Mouse (Mus musculus) olfactory bulb, adult 2 months (tissue): ENCODE data around the gene Gtf3a. TPM values are rescaled to one million over a fixed set of nuclear protein-coding genes. Genes with fewer than 3 reads are reported as not detected.
"Not testable (repeated sequence)": the region's sequence is repeated elsewhere in the genome, so short reads cannot be mapped to it uniquely, and the experiment has no call there.

Experiments
- H3K27ac ChIP-seq: fragments of 200-500 bp; 2 replicates; pipeline ENCODE4 v1.5.1; 2012; ENCODE audit warnings: low read depth, low read length; ENCODE audit not compliant: insufficient read depth
- H3K4me1 ChIP-seq: fragments of 200-500 bp; 2 replicates; pipeline ENCODE4 v1.6.1; 2012; ENCODE audit warnings: low read length; ENCODE audit not compliant: control insufficient read depth, insufficient read depth
- H3K4me3 ChIP-seq: fragments of 200-500 bp; 2 replicates; pipeline ENCODE4 v1.5.1; 2012; ENCODE audit warnings: mild to moderate bottlenecking, low read depth, low read length, moderate library complexity; ENCODE audit not compliant: insufficient read depth
- CTCF ChIP-seq: fragments of 200-500 bp; IDR thresholded peaks from 2 replicates; pipeline ENCODE4 v1.5.1; 2012; ENCODE audit warnings: low read depth, mild to moderate bottlenecking, low read length, moderate library complexity; ENCODE audit not compliant: insufficient read depth
- POLR2A ChIP-seq: fragments of 200-500 bp; IDR thresholded peaks from 2 replicates; pipeline ENCODE4 v1.6.1; 2012; ENCODE audit warnings: mild to moderate bottlenecking, low read depth, low read length, moderate library complexity; ENCODE audit not compliant: insufficient read depth
- WGBS: fragments of 180-500 bp; shearing (Covaris S2); methylation state at CpG from one replicate; pipeline ENCODE4 v1.1.7; 2018; 5-methylcytosine and 5-hydroxymethylcytosine counted together
- polyA plus RNA-seq: library from polyadenylated mRNA; stranded (reverse); fragments of >200 nt; gene quantifications from 2 replicates; pipeline ENCODE4 v1.2.4, GENCODE M21; 2012; ENCODE audit warnings: low replicate concordance; ENCODE audit not compliant: missing spikeins, insufficient read depth, insufficient read length

Gtf3a gene
- polyA plus RNA-seq, 1 experiment: not detected

GRCm38 (mm10) chr5:146914088-146914766, 34.2 kb upstream of the Gtf3a start:
- Histone ChIP-seq H3K4me1 (no peaks in the 10 kb centered on the region), H3K27ac (no peak overlapping the region), H3K4me3 (no peak overlapping the region)
- TF ChIP-seq POLR2A (no peak), CTCF (peak; percentile 48; the same call in 1 of the 2 replicates)
- 28% methylated on average over 9 of the region's 9 CpGs for WGBS

GRCm38 (mm10) chr5:146916273-146916672, 32.2 kb upstream of the Gtf3a start:
- no peak for TF ChIP-seq POLR2A
- TF ChIP-seq CTCF: no peak
- Histone ChIP-seq H3K27ac (no peak overlapping the region), H3K4me1 (no peaks in the 10 kb centered on the region; the same call in 1 of the 2 replicates), H3K4me3 (no peak overlapping the region)
- 78% methylated on average over 8 of the region's 8 CpGs for WGBS

GRCm38 (mm10) chr5:146916806-146917205, 31.7 kb upstream of the Gtf3a start:
- WGBS: 38% methylated on average over 6 of the region's 6 CpGs
- H3K4me1 ChIP-seq: no peaks in the 10 kb centered on the region; the same call in 1 of the 2 replicates
- no peak for TF ChIP-seq POLR2A
- TF ChIP-seq CTCF: no peak
- H3K4me3 ChIP-seq: no peak overlapping the region
- H3K27ac ChIP-seq: no peak overlapping the region

- WGBS: 79% methylated on average over 6 of the region's 6 CpGs
Measured at GRCm38 (mm10) chr5:146917357-146917756, 31.1 kb upstream of the Gtf3a start.

GRCm38 (mm10) chr5:146919874-146920273, 28.6 kb upstream of the Gtf3a start:
- Histone ChIP-seq H3K4me1 (no peaks in the 10 kb centered on the region; the same call in 1 of the 2 replicates), H3K4me3 (no peak overlapping the region), H3K27ac (no peak overlapping the region)
- TF ChIP-seq POLR2A (no peak), CTCF (no peak)
- WGBS: 57% methylated on average over 6 of the region's 6 CpGs

More at GRCm38 (mm10) chr5:146917357-146917756, 31.1 kb upstream of the Gtf3a start:
- H3K4me3 ChIP-seq, H3K27ac ChIP-seq, H3K4me1 ChIP-seq: not testable (repeated sequence)

- 5% methylated on average over 26 of the region's 27 CpGs for WGBS
- no peak overlapping the region for H3K27ac ChIP-seq
- H3K4me1 ChIP-seq: no peaks in the 10 kb centered on the region; the same call in 1 of the 2 replicates
- H3K4me3 ChIP-seq: no peak overlapping the region
- TF ChIP-seq POLR2A (no peak), CTCF (no peak)
Measured at GRCm38 (mm10) chr5:146920314-146921161, 27.9 kb upstream of the Gtf3a start.

- H3K27ac ChIP-seq: no peak overlapping the region
- no peak overlapping the region for H3K4me3 ChIP-seq
- H3K4me1 ChIP-seq: no peaks in the 10 kb centered on the region; the same call in 1 of the 2 replicates
- WGBS: 70% methylated on average over 8 of the region's 8 CpGs
- no peak for TF ChIP-seq CTCF
- TF ChIP-seq POLR2A: no peak
Measured at GRCm38 (mm10) chr5:146921224-146921623, 27.2 kb upstream of the Gtf3a start.

- H3K4me1 ChIP-seq: no peaks in the 10 kb centered on the region; the same call in 1 of the 2 replicates
- WGBS: 86% methylated on average over 5 of the region's 5 CpGs
- TF ChIP-seq POLR2A (no peak), CTCF (no peak)
- no peak overlapping the region for H3K27ac ChIP-seq
- no peak overlapping the region for H3K4me3 ChIP-seq
Measured at GRCm38 (mm10) chr5:146923547-146923946, 24.9 kb upstream of the Gtf3a start.

GRCm38 (mm10) chr5:146926673-146927072, 21.8 kb upstream of the Gtf3a start:
- 85% methylated on average over 5 of the region's 5 CpGs for WGBS

More at GRCm38 (mm10) chr5:146926673-146927072, 21.8 kb upstream of the Gtf3a start:
- no peak for TF ChIP-seq CTCF
- TF ChIP-seq POLR2A: no peak
- Histone ChIP-seq H3K27ac (no peak overlapping the region), H3K4me3 (no peak overlapping the region), H3K4me1 (no peaks in the 10 kb centered on the region)
